Mouse (Mus musculus): ENCODE results near the gene Crlf3. TPM values are rescaled to one million over a fixed set of nuclear protein-coding genes. Genes with fewer than 3 reads are reported as not detected.

The Crlf3 gene
- polyA plus RNA-seq, 1 experiment, result 65.3 TPM

DNA sequence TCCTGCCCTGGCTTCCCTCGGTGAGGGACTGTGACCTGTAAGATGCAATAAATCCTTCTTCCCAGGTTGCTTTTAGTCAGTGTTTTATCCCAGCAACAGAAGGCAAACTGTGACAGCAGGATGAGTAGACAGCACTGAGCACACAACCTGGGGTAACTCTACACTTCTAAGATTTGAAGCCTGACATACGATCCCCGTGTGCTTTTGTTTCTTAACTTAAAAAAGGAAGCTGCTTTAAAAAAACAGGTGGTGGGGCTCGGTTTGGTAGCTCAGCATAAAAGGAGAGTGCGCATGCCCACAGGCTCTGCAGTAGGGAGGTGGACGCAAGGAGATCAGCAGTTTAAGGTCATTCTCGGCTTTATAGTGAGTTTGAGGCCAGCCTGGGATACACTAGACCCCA, 28.3 kb downstream of the Crlf3 start:
- DNase-seq, result no peak
- Histone ChIP-seq H3K4me3 (ENCODE audit: control insufficient read depth, insufficient read depth, low read length) (no peak overlapping the region), H3K36me3 (ENCODE audit: control insufficient read depth, insufficient read depth, low read length) (peaks cover 81% of the 10 kb centered on the region), H3K4me1 (replicated peaks; ENCODE audit: control insufficient read depth, insufficient read depth, low read length) (no peaks in the 10 kb centered on the region), H3K27me3 (ENCODE audit: control insufficient read depth, insufficient read depth, low read length) (no peaks in the 10 kb centered on the region), H3K27ac (ENCODE audit: control insufficient read depth, insufficient read depth, low read length) (no peak overlapping the region)
- 81% methylated on average over 7 of the region's 7 CpGs for whole genome bisulfite sequencing
- TF ChIP-seq CTCF (IDR thresholded peaks at IDR 0.05; ENCODE audit: borderline replicate concordance, control insufficient read depth, extremely low read depth, insufficient read depth, low read length, poor library complexity) (no peak), POLR2A (IDR thresholded peaks at IDR 0.05; ENCODE audit: control insufficient read depth, extremely low read depth, insufficient read depth, low read length, poor library complexity) (no peak)

DNA sequence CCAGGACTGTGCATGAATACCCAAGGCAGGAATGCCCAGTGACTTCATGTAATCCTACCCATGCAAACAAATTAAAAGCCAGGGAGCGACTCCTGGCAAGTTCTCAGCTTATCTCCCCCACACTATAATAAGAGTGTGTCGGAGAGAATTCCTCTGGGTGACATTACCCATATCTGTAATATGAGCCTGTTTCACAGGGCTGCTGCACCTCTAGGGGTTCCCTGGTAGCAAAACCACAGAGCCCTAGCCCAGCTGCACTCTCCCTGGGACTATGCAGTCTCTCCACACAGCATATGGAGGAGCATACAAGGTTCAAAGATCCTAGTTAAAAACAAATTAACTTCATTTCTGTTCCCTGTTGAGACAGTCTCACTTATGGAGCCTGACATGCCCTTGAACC, 30.7 kb downstream of the Crlf3 start:
- H3K27ac ChIP-seq (ENCODE audit: control insufficient read depth, insufficient read depth, low read length), result no peak overlapping the region
- H3K4me1 ChIP-seq (replicated peaks; ENCODE audit: control insufficient read depth, insufficient read depth, low read length), result no peaks in the 10 kb centered on the region
- no peaks in the 10 kb centered on the region for H3K27me3 ChIP-seq (ENCODE audit: control insufficient read depth, insufficient read depth, low read length)
- TF ChIP-seq CTCF (IDR thresholded peaks at IDR 0.05; ENCODE audit: borderline replicate concordance, control insufficient read depth, extremely low read depth, insufficient read depth, low read length, poor library complexity), result no peak
- no peak for TF ChIP-seq POLR2A (IDR thresholded peaks at IDR 0.05; ENCODE audit: control insufficient read depth, extremely low read depth, insufficient read depth, low read length, poor library complexity)
- DNase-seq, result no peak
- 85% methylated on average over 2 of the region's 2 CpGs for WGBS
- H3K36me3 ChIP-seq (ENCODE audit: control insufficient read depth, insufficient read depth, low read length), result peaks cover 67% of the 10 kb centered on the region
- no peak overlapping the region for H3K4me3 ChIP-seq (ENCODE audit: control insufficient read depth, insufficient read depth, low read length)

DNA sequence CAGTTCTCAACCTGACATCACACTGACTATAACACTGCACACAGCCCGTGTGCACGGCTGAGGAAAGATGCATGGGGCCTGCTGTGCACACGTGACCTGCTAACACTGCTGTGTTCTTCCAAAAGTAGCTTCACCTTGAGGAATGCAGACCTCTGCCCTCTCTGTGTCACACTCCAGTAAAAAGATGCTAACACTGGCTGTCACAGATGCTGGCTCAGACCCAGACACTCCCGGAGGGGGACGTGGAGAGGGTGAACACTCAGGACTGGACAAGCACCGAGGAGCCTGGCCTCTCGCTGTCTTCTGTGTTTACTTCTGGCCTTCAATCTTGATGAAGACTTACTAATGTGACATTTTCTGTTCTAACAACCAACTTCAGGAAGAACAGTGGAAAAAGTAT, 33.9 kb downstream of the Crlf3 start:
- no peak for TF ChIP-seq POLR2A (IDR thresholded peaks at IDR 0.05; ENCODE audit: control insufficient read depth, extremely low read depth, insufficient read depth, low read length, poor library complexity)
- TF ChIP-seq CTCF (IDR thresholded peaks at IDR 0.05; ENCODE audit: borderline replicate concordance, control insufficient read depth, extremely low read depth, insufficient read depth, low read length, poor library complexity), result no peak
- H3K27ac ChIP-seq (ENCODE audit: control insufficient read depth, insufficient read depth, low read length), result no peak overlapping the region
- DNase-seq, result no peak
- no peaks in the 10 kb centered on the region for H3K4me1 ChIP-seq (replicated peaks; ENCODE audit: control insufficient read depth, insufficient read depth, low read length)
- 93% methylated on average over 7 of the region's 7 CpGs for WGBS
- no peaks in the 10 kb centered on the region for H3K27me3 ChIP-seq (ENCODE audit: control insufficient read depth, insufficient read depth, low read length)
- no peak overlapping the region for H3K4me3 ChIP-seq (ENCODE audit: control insufficient read depth, insufficient read depth, low read length)
- H3K36me3 ChIP-seq (ENCODE audit: control insufficient read depth, insufficient read depth, low read length), result peaks cover 37% of the 10 kb centered on the region

DNA sequence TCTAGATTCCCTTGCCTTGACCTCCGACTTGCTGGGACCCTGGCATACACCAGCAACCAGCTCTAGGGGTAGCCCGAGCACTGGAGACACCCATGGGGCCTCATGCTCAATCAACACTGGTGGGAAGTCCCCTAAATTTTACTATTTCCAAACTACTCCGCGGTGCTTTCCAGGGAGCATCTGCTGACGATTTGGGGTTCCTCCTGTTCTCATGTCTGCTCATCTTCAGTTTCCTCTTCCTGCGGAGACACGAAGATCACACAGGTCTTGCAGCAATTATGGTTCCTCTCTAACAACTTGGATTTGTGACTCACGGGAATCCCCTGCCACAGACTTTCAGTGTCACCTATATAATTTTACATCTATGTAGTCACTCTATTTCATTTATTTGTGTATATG, 37.4 kb downstream of the Crlf3 start:
- H3K36me3 ChIP-seq (ENCODE audit: control insufficient read depth, insufficient read depth, low read length), result peaks cover 19% of the 10 kb centered on the region
- no peak overlapping the region for H3K4me3 ChIP-seq (ENCODE audit: control insufficient read depth, insufficient read depth, low read length)
- no peak overlapping the region for H3K27ac ChIP-seq (ENCODE audit: control insufficient read depth, insufficient read depth, low read length)
- no peaks in the 10 kb centered on the region for H3K27me3 ChIP-seq (ENCODE audit: control insufficient read depth, insufficient read depth, low read length)
- WGBS, result 86% methylated on average over 8 of the region's 8 CpGs
- H3K4me1 ChIP-seq (replicated peaks; ENCODE audit: control insufficient read depth, insufficient read depth, low read length), result no peaks in the 10 kb centered on the region
- TF ChIP-seq CTCF (IDR thresholded peaks at IDR 0.05; ENCODE audit: borderline replicate concordance, control insufficient read depth, extremely low read depth, insufficient read depth, low read length, poor library complexity) (no peak), POLR2A (IDR thresholded peaks at IDR 0.05; ENCODE audit: control insufficient read depth, extremely low read depth, insufficient read depth, low read length, poor library complexity) (no peak)
- no peak for DNase-seq

DNA sequence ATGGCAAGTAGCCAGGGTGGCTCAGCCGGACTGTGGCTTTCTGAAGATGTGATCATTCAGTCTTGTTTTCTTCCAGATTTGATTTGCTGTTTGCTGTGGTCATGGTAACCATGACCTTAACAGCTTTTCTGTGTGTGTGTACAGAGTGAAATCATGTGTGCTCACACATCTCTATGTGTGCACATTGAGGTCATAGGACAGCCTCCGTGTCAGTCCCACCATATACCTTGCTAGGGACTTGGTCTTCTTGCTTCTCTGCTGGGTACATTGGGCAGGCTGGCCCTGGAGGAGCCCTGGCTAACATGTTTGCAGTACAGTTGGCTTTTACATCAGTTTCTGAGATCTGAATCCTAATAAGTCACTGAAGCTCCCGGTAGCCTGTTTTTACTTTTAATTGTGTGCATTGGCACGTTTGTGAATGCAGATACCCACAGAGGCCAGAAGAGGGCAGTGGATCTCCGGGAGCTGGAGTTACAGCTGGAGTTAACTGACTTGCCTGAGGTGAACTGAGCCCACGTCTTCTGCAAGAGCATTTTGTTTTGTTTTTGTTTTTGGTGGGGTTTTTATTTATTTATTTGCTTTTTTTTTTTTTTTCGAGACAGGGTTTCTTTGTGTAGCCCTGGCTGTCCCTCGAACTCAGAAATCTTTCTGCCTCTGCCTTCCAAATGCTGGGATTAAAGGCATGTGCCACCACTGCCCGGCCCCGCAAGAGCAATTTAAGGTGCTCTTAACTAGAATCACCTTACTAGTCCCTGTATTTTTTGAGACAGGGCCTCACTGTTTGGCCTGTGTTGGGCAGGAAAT, 38.0 kb downstream of the Crlf3 start:
- 57% methylated on average over 10 of the region's 10 CpGs for WGBS
- H3K27ac ChIP-seq (ENCODE audit: control insufficient read depth, insufficient read depth, low read length), result no peak overlapping the region
- peak; percentile 61 for DNase-seq
- H3K36me3 ChIP-seq (ENCODE audit: control insufficient read depth, insufficient read depth, low read length), result peaks cover 13% of the 10 kb centered on the region
- no peak overlapping the region for H3K4me3 ChIP-seq (ENCODE audit: control insufficient read depth, insufficient read depth, low read length)
- no peaks in the 10 kb centered on the region for H3K27me3 ChIP-seq (ENCODE audit: control insufficient read depth, insufficient read depth, low read length)
- TF ChIP-seq POLR2A (IDR thresholded peaks at IDR 0.05; ENCODE audit: control insufficient read depth, extremely low read depth, insufficient read depth, low read length, poor library complexity) (no peak), CTCF (IDR thresholded peaks at IDR 0.05; ENCODE audit: borderline replicate concordance, control insufficient read depth, extremely low read depth, insufficient read depth, low read length, poor library complexity) (no peak)
- no peaks in the 10 kb centered on the region for H3K4me1 ChIP-seq (replicated peaks; ENCODE audit: control insufficient read depth, insufficient read depth, low read length)

DNA sequence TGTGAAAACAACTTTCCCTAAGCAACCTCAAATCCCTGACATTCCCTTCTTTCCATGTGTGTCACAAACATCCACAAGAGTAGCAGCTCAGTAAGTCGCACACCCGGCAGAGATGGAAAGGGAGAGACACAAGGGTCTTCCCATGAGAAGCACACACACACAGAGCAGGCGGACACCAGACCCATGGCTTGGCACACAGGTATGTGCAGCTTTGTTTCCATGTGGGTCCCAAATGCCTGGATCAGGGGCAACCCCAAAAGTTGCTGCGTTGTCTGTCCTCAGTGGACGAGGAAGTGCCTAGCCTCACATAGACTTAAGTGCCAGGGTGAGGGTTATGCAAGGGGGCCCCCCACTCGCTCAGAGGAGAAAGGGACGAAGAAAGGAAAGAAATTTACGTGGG, 43.3 kb downstream of the Crlf3 start:
- no peak overlapping the region for H3K27ac ChIP-seq (ENCODE audit: control insufficient read depth, insufficient read depth, low read length)
- H3K36me3 ChIP-seq (ENCODE audit: control insufficient read depth, insufficient read depth, low read length), result peaks cover 25% of the 10 kb centered on the region
- 88% methylated on average over 8 of the region's 8 CpGs for WGBS
- no peak for DNase-seq
- no peak overlapping the region for H3K4me3 ChIP-seq (ENCODE audit: control insufficient read depth, insufficient read depth, low read length)
- H3K27me3 ChIP-seq (ENCODE audit: control insufficient read depth, insufficient read depth, low read length), result no peaks in the 10 kb centered on the region
- TF ChIP-seq POLR2A (IDR thresholded peaks at IDR 0.05; ENCODE audit: control insufficient read depth, extremely low read depth, insufficient read depth, low read length, poor library complexity) (no peak), CTCF (IDR thresholded peaks at IDR 0.05; ENCODE audit: borderline replicate concordance, control insufficient read depth, extremely low read depth, insufficient read depth, low read length, poor library complexity) (no peak)
- no peaks in the 10 kb centered on the region for H3K4me1 ChIP-seq (replicated peaks; ENCODE audit: control insufficient read depth, insufficient read depth, low read length)

All from thymus, adult 2 months (tissue).